In genomic region chr4:139512985-139513384, GRCm38 (mm10) we compare ENCODE assay signal across 23 mouse cellular contexts.
"Had no signal": no experiment of that assay in that cellular context is flagged by ENCODE, and none has a peak within 500 bp of the region (broad histone marks: within the 10 kb centered on the region; RNA-seq: fewer than 3 reads in every experiment).

No protein-coding gene starts in this region.

- H3K4me2 ChIP-seq: heart, embryonic 12.5 days; hindbrain, embryonic 12.5 days; hindbrain, embryonic 14.5 days; intestine, embryonic 15.5 days; limb, embryonic 13.5 days; limb, embryonic 15.5 days; liver, embryonic 12.5 days had no signal

- H3K9ac ChIP-seq: heart, embryonic 12.5 days; hindbrain, embryonic 12.5 days; hindbrain, embryonic 14.5 days; intestine, embryonic 15.5 days; limb, embryonic 13.5 days; limb, embryonic 15.5 days; liver, embryonic 12.5 days had no signal

- H3K27me3 ChIP-seq: heart, embryonic 12.5 days; hindbrain, embryonic 12.5 days; intestine, embryonic 15.5 days; limb, embryonic 13.5 days; limb, embryonic 15.5 days; liver, embryonic 12.5 days had no signal

- H3K4me1 ChIP-seq: hindbrain, embryonic 12.5 days; limb, embryonic 13.5 days; limb, embryonic 15.5 days had no signal

- DNase-seq: gastrocnemius, adult 2 months; gastrocnemius, postnatal 10 days; gastrocnemius, postnatal 25 days; heart, adult 2 months; heart, postnatal 10 days; heart, postnatal 4 days; kidney, adult 18-20 months; kidney, adult 8-10 months; kidney, postnatal 10 days; kidney, postnatal 25 days; kidney, postnatal 4 days had no signal

- H3K4me3 ChIP-seq: gastrocnemius, adult 2 months; heart, adult 2 months; heart, embryonic 12.5 days; hindbrain, embryonic 10.5 days; hindbrain, embryonic 12.5 days; intestine, embryonic 15.5 days; layer of hippocampus, adult 2 months; left cerebral cortex, adult 2 months; limb, embryonic 13.5 days; limb, embryonic 15.5 days; liver, embryonic 12.5 days had no signal

- H3K27ac ChIP-seq: gastrocnemius, adult 2 months; heart, adult 2 months; hindbrain, embryonic 10.5 days; hindbrain, embryonic 12.5 days; hindbrain, embryonic 14.5 days; intestine, embryonic 15.5 days; layer of hippocampus, adult 2 months; left cerebral cortex, adult 2 months; limb, embryonic 13.5 days; limb, embryonic 15.5 days; liver, embryonic 12.5 days had no signal

- H3K36me3 ChIP-seq: heart, embryonic 12.5 days; hindbrain, embryonic 10.5 days; hindbrain, embryonic 12.5 days; intestine, embryonic 15.5 days; limb, embryonic 13.5 days; limb, embryonic 15.5 days; liver, embryonic 12.5 days had no signal

- H3K9me3 ChIP-seq: heart, embryonic 12.5 days; hindbrain, embryonic 10.5 days; hindbrain, embryonic 12.5 days; intestine, embryonic 15.5 days; limb, embryonic 13.5 days; limb, embryonic 15.5 days; liver, embryonic 12.5 days had no signal

- ATAC-seq: hindbrain, embryonic 16.5 days; inflammation-experienced regulatory T-cells, adult 6 months; liver, embryonic 12.5 days had no signal
